Mouse (Mus musculus): ENCODE measurements at regions not wholly inside any gene's neighbourhood (a gene's known extent, or its start where the extent isn't known, plus 50 kb on each side); places are given as distances from the start of the nearest gene placed in this dataset.
A peak's percentile ranks its signal among the peaks of the same experiment; 100 is the strongest.

GRCm38 (mm10) chr3:15118634-15119356 lies 213.3 kb downstream of the Gm9733 start:
- no peak for DNase-seq (ENCODE audit: low spot score)

- peak; percentile 38 for DNase-seq (ENCODE audit: low spot score)
Observed at GRCm38 (mm10) chr3:15126736-15127135, 205.4 kb downstream of the Gm9733 start.

- DNase-seq (ENCODE audit: low spot score), result no peak
Observed at GRCm38 (mm10) chr3:15128370-15128769, 203.7 kb downstream of the Gm9733 start.

DNA sequence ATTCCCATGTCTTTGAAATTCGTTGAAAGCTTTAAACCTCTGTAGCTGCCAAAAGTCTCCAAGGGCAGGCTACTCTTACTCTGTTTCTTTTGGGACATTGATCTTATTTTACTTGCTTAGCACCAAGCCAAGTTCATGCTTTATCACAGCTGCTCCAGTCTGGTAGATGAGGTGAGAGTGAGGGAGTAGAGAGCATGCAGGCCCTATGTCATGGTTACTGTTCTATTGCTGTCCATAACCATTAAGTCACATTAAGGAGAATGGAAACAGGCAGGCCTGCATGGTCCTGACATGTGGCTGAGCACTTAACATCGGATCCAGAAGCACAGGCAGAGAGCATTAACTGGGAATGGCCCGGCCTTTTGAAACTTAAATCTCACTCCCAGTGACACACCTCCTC lies 203.1 kb downstream of the Gm9733 start:
- no peak for DNase-seq (ENCODE audit: low spot score)

GRCm38 (mm10) chr3:15129729-15130369 lies 202.3 kb downstream of the Gm9733 start:
- no peak for DNase-seq (ENCODE audit: low spot score)

DNA sequence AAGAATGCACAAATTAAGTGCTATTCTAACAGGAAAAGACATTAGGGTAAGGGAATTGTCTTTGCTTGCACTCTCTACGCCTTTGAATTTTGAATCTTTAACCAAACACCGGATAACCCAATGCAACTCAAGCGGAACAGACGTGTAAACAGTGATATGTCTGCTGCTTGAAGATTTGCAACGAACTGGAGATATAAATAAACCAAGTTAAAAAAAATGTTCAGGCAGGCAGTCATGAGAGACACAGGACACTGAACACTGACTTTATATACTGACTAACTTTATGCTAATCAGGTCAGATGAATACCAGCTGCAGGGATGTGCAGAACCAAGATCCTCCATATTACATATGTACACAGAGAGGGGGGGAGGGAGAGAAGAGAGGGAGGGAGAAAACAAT lies 200.0 kb downstream of the Gm9733 start:
- no peak for DNase-seq (ENCODE audit: low spot score)

DNA sequence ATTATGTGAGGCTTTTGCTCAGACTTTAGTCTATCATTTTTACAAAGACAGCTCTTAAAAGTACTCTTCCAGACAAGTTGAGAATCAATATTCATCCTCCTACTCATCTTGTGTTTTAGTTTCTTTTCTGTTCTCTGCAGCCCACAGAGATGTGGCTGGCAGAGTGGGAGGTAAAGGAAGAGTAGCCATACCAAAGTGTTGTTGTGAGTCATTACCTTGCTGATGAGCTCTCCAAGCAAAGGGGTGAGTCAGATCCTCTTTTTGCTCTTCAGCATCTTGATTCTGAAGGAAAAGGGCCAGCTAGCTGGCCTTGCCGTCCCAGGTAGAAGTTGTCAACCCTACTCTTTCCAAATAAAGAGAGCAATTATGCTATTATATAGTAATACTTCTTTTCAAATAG lies 192.6 kb downstream of the Gm9733 start:
- no peak for DNase-seq (ENCODE audit: low spot score)

DNA sequence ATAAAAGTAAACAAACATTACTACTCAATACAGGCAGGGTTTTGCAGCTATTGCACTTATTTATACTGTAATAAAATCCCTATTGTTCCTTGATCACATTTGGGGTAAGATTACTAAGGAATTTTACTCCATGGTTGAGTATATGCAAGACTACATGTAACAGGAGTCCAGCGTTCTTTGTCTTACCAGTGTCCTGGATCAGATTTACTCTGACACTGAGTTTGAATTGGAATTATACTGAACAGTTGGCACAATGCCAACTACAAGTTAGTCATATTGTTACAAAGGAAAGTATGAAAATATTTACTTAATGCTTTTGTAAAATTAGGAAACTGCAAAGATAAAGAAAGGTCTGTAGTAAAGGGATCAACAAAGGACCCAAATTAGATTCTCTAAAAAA lies 178.4 kb downstream of the Gm9733 start:
- DNase-seq (ENCODE audit: low spot score), result no peak

DNA sequence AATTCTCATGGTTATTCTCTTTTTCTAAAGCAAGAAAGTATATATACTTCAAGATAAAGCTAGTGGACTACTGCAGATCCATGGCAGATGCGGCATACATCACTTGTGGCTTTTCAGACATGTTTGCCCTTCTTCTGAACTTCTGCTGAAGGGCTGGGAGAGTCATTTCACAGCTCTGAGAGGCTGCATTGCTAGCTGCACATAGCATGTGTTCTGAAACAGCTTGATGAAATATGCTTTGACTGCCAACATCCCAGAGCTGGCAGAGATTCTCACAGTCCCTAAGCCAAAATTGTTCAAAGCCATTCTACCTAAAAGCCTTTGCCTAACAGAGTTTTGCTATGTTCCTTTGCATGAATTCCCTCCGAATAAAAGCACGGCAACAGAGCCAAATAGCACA lies 177.9 kb downstream of the Gm9733 start:
- DNase-seq (ENCODE audit: low spot score), result no peak

DNA sequence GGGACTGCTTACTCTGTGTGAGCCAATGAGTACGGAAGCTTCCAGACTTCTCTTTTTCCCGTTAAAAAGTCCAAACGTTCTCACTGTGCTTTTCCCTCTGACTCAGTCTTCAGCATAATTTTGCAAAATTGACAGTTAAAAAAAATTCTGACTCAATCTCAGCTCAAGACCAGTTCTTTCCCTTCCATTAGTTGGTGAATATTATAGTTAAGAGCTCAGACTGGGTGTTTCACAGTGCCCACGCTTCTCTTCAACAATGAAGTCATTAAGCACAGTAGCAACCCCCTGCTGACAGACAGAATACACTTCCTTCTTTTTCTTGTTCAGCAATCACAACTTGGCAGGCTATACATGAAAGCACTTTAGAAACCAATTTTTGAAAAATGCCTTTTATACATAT lies 175.4 kb downstream of the Gm9733 start:
- no peak for DNase-seq (ENCODE audit: low spot score)

DNA sequence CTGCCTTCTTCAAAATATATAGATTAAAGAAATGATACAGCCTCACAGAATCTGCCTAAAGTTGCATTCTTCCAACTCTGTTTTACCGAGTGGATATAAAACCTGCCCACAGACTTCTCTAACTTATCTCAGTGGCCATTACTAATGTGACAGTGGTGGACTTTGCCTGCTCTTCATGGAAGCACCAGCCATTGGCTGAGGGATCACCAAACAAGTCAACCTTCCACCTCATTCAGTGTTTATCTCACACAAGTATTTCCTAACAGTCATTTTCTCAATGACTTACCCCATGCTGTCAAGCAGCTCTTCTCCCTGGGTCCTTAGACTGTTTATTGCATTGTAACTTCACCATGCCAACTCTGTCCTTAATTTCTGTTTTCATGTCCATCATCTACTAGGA lies 174.3 kb downstream of the Gm9733 start:
- no peak for DNase-seq (ENCODE audit: low spot score)

DNA sequence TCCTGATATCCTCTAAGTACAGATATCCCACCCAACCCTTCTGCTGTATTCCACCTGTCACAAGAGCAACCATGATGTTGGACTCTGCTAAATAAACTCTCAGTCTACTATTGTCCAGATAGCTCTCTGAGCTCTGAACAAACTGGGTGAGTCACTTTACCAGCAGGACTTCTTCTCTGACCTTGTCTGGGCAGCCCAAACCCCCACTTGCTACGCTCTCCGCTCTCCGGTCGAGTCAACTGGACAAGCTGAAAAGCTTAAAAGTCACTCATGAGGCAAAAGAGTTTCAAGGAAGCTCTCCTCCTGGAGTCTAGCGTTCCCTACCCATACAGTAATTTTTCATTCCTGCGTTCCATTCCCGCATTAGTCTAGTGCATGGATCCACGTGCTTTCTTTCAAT lies 173.2 kb downstream of the Gm9733 start:
- DNase-seq (ENCODE audit: low spot score), result no peak

- no peak for DNase-seq (ENCODE audit: low spot score)
Observed at GRCm38 (mm10) chr3:15159965-15160714, 172.0 kb downstream of the Gm9733 start.

GRCm38 (mm10) chr3:15175811-15176210 lies 156.3 kb downstream of the Gm9733 start:
- no peak for DNase-seq (ENCODE audit: low spot score)

DNA sequence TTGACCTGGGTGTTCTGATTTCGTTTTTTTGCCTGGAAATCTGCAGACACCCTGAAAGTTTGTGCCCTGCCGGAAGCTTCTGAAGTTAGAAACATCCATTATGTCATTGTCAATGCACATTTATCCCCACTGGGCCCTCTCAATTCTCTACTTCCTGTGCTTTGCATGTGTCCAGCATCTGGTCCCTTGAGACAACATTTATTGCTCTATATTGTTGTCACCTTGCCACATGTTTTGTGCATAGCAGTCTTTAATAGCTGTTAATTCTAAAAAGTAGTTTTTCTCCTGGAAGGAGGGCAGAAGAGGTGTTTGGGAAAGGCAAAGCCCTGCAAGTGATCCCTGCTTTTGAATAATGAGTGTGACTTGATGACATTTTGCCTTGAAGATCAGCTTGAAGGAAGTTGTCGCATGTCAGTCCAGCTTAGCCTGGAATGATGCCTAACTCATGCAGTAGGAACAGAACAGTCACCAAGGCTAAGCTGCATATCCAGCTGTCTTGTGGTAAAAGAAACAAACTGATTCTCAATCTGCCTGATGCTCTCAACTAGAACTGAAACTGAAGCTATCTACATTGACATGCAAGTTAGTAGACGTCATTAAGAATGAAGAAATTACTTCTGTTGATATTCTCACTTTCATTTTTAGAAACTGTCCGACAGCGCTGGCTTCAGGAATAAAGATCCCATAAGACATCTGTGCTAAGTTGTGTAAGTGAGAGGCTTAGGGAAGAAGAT lies 152.9 kb downstream of the Gm9733 start:
- DNase-seq (ENCODE audit: low spot score), result no peak

GRCm38 (mm10) chr3:15181111-15181510 lies 151.0 kb downstream of the Gm9733 start:
- no peak for DNase-seq (ENCODE audit: low spot score)

- no peak for DNase-seq (ENCODE audit: low spot score)
Observed at GRCm38 (mm10) chr3:15186731-15187130, 145.4 kb downstream of the Gm9733 start.

GRCm38 (mm10) chr3:15194362-15194761 lies 137.7 kb downstream of the Gm9733 start:
- peak; percentile 43 for DNase-seq (ENCODE audit: low spot score)

- no peak for DNase-seq (ENCODE audit: low spot score)
Observed at GRCm38 (mm10) chr3:15196101-15196500, 136.0 kb downstream of the Gm9733 start.

DNA sequence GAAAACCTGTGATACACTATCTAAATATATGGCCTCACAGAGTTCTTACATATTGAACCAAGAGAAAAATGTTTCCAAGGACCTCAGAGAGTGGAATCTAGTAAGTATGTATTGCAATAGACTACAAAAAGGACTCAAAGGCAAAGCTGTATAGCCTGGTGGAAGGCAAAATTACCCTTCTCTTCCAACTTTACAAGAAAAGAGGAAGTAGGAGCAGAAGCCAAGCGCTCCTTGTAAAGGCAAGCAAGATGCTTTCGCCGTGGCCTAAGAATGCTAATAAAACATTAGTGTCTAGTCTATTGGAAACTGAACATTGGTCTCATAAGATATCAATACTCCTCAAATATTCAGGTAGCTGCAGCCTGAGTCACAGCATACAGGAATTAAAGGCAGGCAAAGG lies 134.0 kb downstream of the Gm9733 start:
- no peak for DNase-seq (ENCODE audit: low spot score)

DNA sequence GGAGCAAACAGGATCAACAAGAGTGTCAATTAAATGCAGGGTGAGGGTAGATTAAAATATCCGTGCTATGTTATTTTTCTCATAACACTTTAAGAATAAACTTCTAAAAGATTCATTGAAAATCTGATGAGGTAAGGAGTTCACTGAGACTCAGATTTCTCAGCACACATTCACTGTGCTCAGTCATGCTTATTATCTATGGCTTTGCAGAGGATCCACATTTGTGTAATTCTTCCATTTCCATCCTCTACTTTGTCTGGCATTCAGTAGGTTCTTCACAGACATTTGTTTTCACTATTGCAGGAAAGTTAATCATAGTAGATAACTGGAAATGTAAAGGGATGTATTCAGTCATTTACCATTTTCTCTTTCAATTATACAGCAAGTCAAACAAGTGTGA lies 131.8 kb downstream of the Gm9733 start:
- DNase-seq (ENCODE audit: low spot score), result no peak

DNA sequence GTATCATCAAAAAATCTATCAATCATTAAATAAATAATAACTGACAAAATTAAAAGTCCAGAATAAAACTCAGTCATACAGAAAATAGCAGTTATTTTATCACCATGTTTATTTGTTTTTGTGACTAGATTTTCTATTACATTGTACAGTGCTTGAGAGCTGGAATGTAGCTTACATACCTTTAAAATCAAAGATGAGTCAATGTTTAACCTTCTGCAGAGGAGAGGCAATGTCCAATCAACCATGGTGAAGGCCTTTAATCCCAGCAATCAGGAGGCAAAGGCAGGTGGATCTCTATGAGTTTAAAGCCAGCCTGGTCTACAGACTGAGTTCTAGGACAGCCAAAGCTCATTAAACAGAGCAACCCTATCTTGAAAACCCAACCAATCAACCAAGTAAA lies 131.1 kb downstream of the Gm9733 start:
- no peak for DNase-seq (ENCODE audit: low spot score)

- DNase-seq (ENCODE audit: low spot score), result no peak
Observed at GRCm38 (mm10) chr3:15202760-15203159, 129.3 kb downstream of the Gm9733 start.

Measured in T-cell, adult 2 months (primary cell).